Mouse (Mus musculus): Measurements from ENCODE around the gene Sult2b1. TPM values are rescaled to one million over a fixed set of nuclear protein-coding genes. Genes with fewer than 3 reads are reported as not detected.

The Sult2b1 gene
- total and polyA plus RNA-seq, 2 experiments: not detected

GRCm38 (mm10) chr7:45718331-45718730 lies 66.1 kb downstream of the Sult2b1 start:
- no peaks in the 10 kb centered on the region for H3K27me3 ChIP-seq (ENCODE audit: control insufficient read depth, insufficient read depth, low read length)
- WGBS: under 1% methylated on average over 20 of the region's 20 CpGs
- H3K4me1 ChIP-seq (ENCODE audit: control insufficient read depth, insufficient read depth, low read length): peaks cover 20% of the 10 kb centered on the region

GRCm38 (mm10) chr7:45717918-45718297 lies 66.6 kb downstream of the Sult2b1 start, which contains the start of gene Sphk2:
Sphk2 (minus strand) TSS chr7:45718002.
- H3K36me3 ChIP-seq (ENCODE audit: control insufficient read depth, insufficient read depth, low read length): peaks cover 7% of the 10 kb centered on the region

More at GRCm38 (mm10) chr7:45718331-45718730, 66.1 kb downstream of the Sult2b1 start:
- TF ChIP-seq POLR2A (IDR thresholded peaks at IDR 0.05; ENCODE audit: extremely low read depth, insufficient read depth, low read length) (no peak), CTCF (IDR thresholded peaks at IDR 0.05; ENCODE audit: low read depth, low read length) (no peak)
- Histone ChIP-seq H3K79me2 (ENCODE audit: control insufficient read depth, insufficient read depth, low read length) (peaks cover 5% of the 10 kb centered on the region; the same call in 1 of the 2 replicates), H3K27ac (replicated peaks; ENCODE audit: insufficient read depth, low read depth, low read length) (peak overlapping the region; percentile 27), H3K4me3 (ENCODE audit: insufficient read depth, low read depth, low read length) (peak overlapping the region; percentile 79), H3K36me3 (ENCODE audit: control insufficient read depth, insufficient read depth, low read length) (peaks cover 7% of the 10 kb centered on the region), H3K9ac (ENCODE audit: low read depth, low read length) (peak overlapping the region; percentile 89)
- peak; percentile 28 for DNase-seq (ENCODE audit: extremely low read depth, low read depth, low spot score)

GRCm38 (mm10) chr7:45716952-45717917 lies 67.2 kb downstream of the Sult2b1 start:
- WGBS: 3% methylated on average over 31 of the region's 31 CpGs

More at GRCm38 (mm10) chr7:45717918-45718297, 66.6 kb downstream of the Sult2b1 start, which contains the start of gene Sphk2:
- Histone ChIP-seq H3K27ac (replicated peaks; ENCODE audit: insufficient read depth, low read depth, low read length) (peak within 1 kb of the TSS; percentile 89), H3K27me3 (ENCODE audit: control insufficient read depth, insufficient read depth, low read length) (no peaks in the 10 kb centered on the region), H3K4me3 (ENCODE audit: insufficient read depth, low read depth, low read length) (peak within 1 kb of the TSS; percentile 79), H3K4me1 (ENCODE audit: control insufficient read depth, insufficient read depth, low read length) (peaks cover 23% of the 10 kb centered on the region), H3K9ac (ENCODE audit: low read depth, low read length) (peak within 1 kb of the TSS; percentile 89), H3K79me2 (ENCODE audit: control insufficient read depth, insufficient read depth, low read length) (peaks cover 5% of the 10 kb centered on the region; the same call in 1 of the 2 replicates)
- under 1% methylated on average over 41 of the region's 41 CpGs for WGBS
- TF ChIP-seq POLR2A (IDR thresholded peaks at IDR 0.05; ENCODE audit: extremely low read depth, insufficient read depth, low read length): peak; percentile 97
- no peak for TF ChIP-seq CTCF (IDR thresholded peaks at IDR 0.05; ENCODE audit: low read depth, low read length)
- DNase-seq (ENCODE audit: extremely low read depth, low read depth, low spot score): peak; percentile 93

GRCm38 (mm10) chr7:45716460-45716857 lies 68.0 kb downstream of the Sult2b1 start:
- Histone ChIP-seq H3K9ac (ENCODE audit: low read depth, low read length) (no peak overlapping the region; the same call in 1 of the 2 replicates), H3K4me1 (ENCODE audit: control insufficient read depth, insufficient read depth, low read length) (peaks cover 35% of the 10 kb centered on the region), H3K36me3 (ENCODE audit: control insufficient read depth, insufficient read depth, low read length) (peaks cover 7% of the 10 kb centered on the region), H3K4me3 (ENCODE audit: insufficient read depth, low read depth, low read length) (no peak overlapping the region), H3K27ac (replicated peaks; ENCODE audit: insufficient read depth, low read depth, low read length) (peak overlapping the region; percentile 35), H3K79me2 (ENCODE audit: control insufficient read depth, insufficient read depth, low read length) (peaks cover 5% of the 10 kb centered on the region; the same call in 1 of the 2 replicates), H3K27me3 (ENCODE audit: control insufficient read depth, insufficient read depth, low read length) (no peaks in the 10 kb centered on the region)
- DNase-seq (ENCODE audit: extremely low read depth, low read depth, low spot score): no peak
- WGBS: 82% methylated on average over 3 of the region's 3 CpGs
- TF ChIP-seq POLR2A (IDR thresholded peaks at IDR 0.05; ENCODE audit: extremely low read depth, insufficient read depth, low read length): no peak
- TF ChIP-seq CTCF (IDR thresholded peaks at IDR 0.05; ENCODE audit: low read depth, low read length): no peak

More at GRCm38 (mm10) chr7:45716952-45717917, 67.2 kb downstream of the Sult2b1 start:
- Histone ChIP-seq H3K36me3 (ENCODE audit: control insufficient read depth, insufficient read depth, low read length) (peaks cover 7% of the 10 kb centered on the region), H3K79me2 (ENCODE audit: control insufficient read depth, insufficient read depth, low read length) (peaks cover 5% of the 10 kb centered on the region; the same call in 1 of the 2 replicates), H3K27me3 (ENCODE audit: control insufficient read depth, insufficient read depth, low read length) (no peaks in the 10 kb centered on the region), H3K9ac (ENCODE audit: low read depth, low read length) (peak overlapping the region; percentile 82), H3K4me1 (ENCODE audit: control insufficient read depth, insufficient read depth, low read length) (peaks cover 28% of the 10 kb centered on the region), H3K27ac (replicated peaks; ENCODE audit: insufficient read depth, low read depth, low read length) (peak overlapping the region; percentile 89), H3K4me3 (ENCODE audit: insufficient read depth, low read depth, low read length) (peak overlapping the region; percentile 74)
- no peak for DNase-seq (ENCODE audit: extremely low read depth, low read depth, low spot score)
- TF ChIP-seq CTCF (IDR thresholded peaks at IDR 0.05; ENCODE audit: low read depth, low read length) (no peak), POLR2A (IDR thresholded peaks at IDR 0.05; ENCODE audit: extremely low read depth, insufficient read depth, low read length) (no peak)

- DNase-seq (ENCODE audit: extremely low read depth, low read depth, low spot score): no peak
- H3K27ac ChIP-seq (replicated peaks; ENCODE audit: insufficient read depth, low read depth, low read length): peak overlapping the region; percentile 33
- no peak for TF ChIP-seq POLR2A (IDR thresholded peaks at IDR 0.05; ENCODE audit: extremely low read depth, insufficient read depth, low read length)
- no peak for TF ChIP-seq CTCF (IDR thresholded peaks at IDR 0.05; ENCODE audit: low read depth, low read length)
- H3K9ac ChIP-seq (ENCODE audit: low read depth, low read length): no peak overlapping the region
- peaks cover 5% of the 10 kb centered on the region; the same call in 1 of the 2 replicates for H3K79me2 ChIP-seq (ENCODE audit: control insufficient read depth, insufficient read depth, low read length)
- WGBS: 70% methylated on average over 19 of the region's 19 CpGs
- peaks cover 34% of the 10 kb centered on the region for H3K4me1 ChIP-seq (ENCODE audit: control insufficient read depth, insufficient read depth, low read length)
- H3K4me3 ChIP-seq (ENCODE audit: insufficient read depth, low read depth, low read length): no peak overlapping the region; the same call in 1 of the 2 replicates
- H3K36me3 ChIP-seq (ENCODE audit: control insufficient read depth, insufficient read depth, low read length): peaks cover 7% of the 10 kb centered on the region
- H3K27me3 ChIP-seq (ENCODE audit: control insufficient read depth, insufficient read depth, low read length): no peaks in the 10 kb centered on the region
These were observed 68.6 kb downstream of the Sult2b1 start for GRCm38 (mm10) chr7:45715741-45716459.

Data from liver, adult 2 months (tissue).